Mouse (Mus musculus) midbrain, embryonic 14.5 days (tissue): ENCODE measurements around the gene Snrnp27. TPM values are rescaled to one million over a fixed set of nuclear protein-coding genes. Genes with fewer than 3 reads are reported as not detected.

ENCODE experiments used
- ATAC-seq: fragments of 200-750 bp; cut with Nextera tagmentation; 2 replicates; pipeline ENCODE4 v1.8.0; 2017; ENCODE audit warnings: moderate number of reproducible peaks, moderate library complexity; ENCODE audit not compliant: low FRiP score, low TSS enrichment
- DNase-seq: peaks from one replicate; pipeline ENCODE4 v3.0.0-alpha.2; 2015
- H3K27ac ChIP-seq: fragments of 300-500 bp; sonication (generic); replicated peaks from 2 replicates; pipeline ENCODE4 v1.5.1; 2014; ENCODE audit warnings: mild to moderate bottlenecking, low read depth, low read length, moderate library complexity
- H3K27me3 ChIP-seq: fragments of 300-500 bp; sonication (generic); 2 replicates; pipeline ENCODE4 v1.6.1; 2014; ENCODE audit warnings: low read length, control low read depth, mixed read lengths; ENCODE audit not compliant: control insufficient read depth, insufficient read depth
- H3K36me3 ChIP-seq: fragments of 300-500 bp; sonication (generic); 2 replicates; pipeline ENCODE4 v1.6.1; 2014; ENCODE audit warnings: low read length, control low read depth; ENCODE audit not compliant: control insufficient read depth, insufficient read depth
- H3K4me1 ChIP-seq: fragments of 300-500 bp; sonication (generic); 2 replicates; pipeline ENCODE4 v1.6.1; 2014; ENCODE audit warnings: mild to moderate bottlenecking, antibody characterized with exemption, low read length, control low read depth; ENCODE audit not compliant: control insufficient read depth, insufficient read depth
- H3K4me2 ChIP-seq: fragments of 300-500 bp; sonication (generic); 2 replicates; pipeline ENCODE4 v1.6.1; 2014; ENCODE audit warnings: mild to moderate bottlenecking, low read length, moderate library complexity
- H3K4me3 ChIP-seq: fragments of 300-500 bp; sonication (generic); replicated peaks from 2 replicates; pipeline ENCODE4 v1.5.1; 2014; ENCODE audit warnings: low read depth, low read length
- H3K9ac ChIP-seq: fragments of 300-500 bp; sonication (generic); replicated peaks from 2 replicates; pipeline ENCODE4 v1.6.1; 2014; ENCODE audit warnings: mild to moderate bottlenecking, low read length, moderate library complexity
- H3K9me3 ChIP-seq: fragments of 300-500 bp; sonication (generic); 2 replicates; pipeline ENCODE4 v1.6.1; 2016; ENCODE audit warnings: low read length, control low read depth, mixed read lengths; ENCODE audit not compliant: control insufficient read depth
- WGBS: fragments of 180-500 bp; shearing (Covaris S2); extraction: QIAGEN DNeasy Blood & Tissue Kit; methylation state at CpG from one replicate; pipeline ENCODE4 v1.1.7; 2014; 5-methylcytosine and 5-hydroxymethylcytosine counted together
- polyA plus RNA-seq: library from polyadenylated mRNA; unstranded; fragments of >200 nt; fragmentation: Nextera tagmentation; extraction: Ambion mirVana; gene quantifications from 2 replicates; pipeline ENCODE4 v1.2.1, GENCODE M21; 2014

The Snrnp27 gene
- polyA plus RNA-seq, 1 experiment from 2014 or later: 105 TPM

DNA sequence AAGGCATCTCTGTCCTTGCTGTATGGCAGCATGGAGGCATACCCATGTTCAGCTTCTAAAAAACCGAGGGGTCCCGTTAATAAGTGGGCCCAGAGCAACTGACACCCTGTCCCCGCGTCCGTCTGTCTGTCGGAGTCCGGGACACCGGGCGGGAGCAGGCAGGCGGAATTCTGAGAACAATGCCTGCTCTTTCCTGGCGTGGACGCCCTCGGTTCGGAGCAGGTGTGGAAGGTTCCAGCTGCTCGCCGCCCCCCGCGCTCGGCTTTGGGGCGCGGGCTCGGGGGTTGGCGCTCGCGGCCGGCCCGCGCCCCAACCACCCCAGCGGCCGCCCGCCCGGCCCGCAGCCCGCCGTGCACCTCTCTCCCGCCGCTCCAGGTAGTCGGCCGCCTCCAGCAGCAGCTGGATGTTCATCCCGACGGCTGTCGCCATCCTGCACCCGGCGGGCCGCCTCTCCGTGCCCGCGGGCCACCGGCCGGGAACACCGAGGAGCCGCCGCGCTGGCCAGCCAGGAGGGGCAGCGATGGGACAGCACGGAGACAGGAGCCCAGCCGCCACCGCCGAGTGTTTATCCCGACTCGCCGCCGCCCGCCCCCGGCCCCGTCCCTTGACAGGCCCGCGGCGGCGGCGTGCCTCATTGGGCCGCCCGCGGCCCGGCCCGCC, 15.6 kb downstream of the Snrnp27 start, which contains the start of gene Mxd1:
Gene Mxd1 (minus strand): TSS at position 582 of the 660 bp plus-strand sequence.
- peaks cover 18% of the 10 kb centered on the region; the same call in 1 of the 2 replicates for H3K4me1 ChIP-seq
- H3K27me3 ChIP-seq: no peaks in the 10 kb centered on the region
- DNase-seq (peak; percentile 47), ATAC-seq (peak; percentile 17; the same call in 1 of the 2 replicates)
- peak within 1 kb of the TSS; percentile 74 for H3K27ac ChIP-seq
- under 1% methylated on average over 72 of the region's 76 CpGs for WGBS
- peak within 1 kb of the TSS; percentile 80 for H3K9ac ChIP-seq
- H3K36me3 ChIP-seq: peaks cover 28% of the 10 kb centered on the region
- H3K4me3 ChIP-seq: peak within 1 kb of the TSS; percentile 97
- H3K9me3 ChIP-seq: no peaks in the 10 kb centered on the region
- H3K4me2 ChIP-seq: peak within 1 kb of the TSS; percentile 63

DNA sequence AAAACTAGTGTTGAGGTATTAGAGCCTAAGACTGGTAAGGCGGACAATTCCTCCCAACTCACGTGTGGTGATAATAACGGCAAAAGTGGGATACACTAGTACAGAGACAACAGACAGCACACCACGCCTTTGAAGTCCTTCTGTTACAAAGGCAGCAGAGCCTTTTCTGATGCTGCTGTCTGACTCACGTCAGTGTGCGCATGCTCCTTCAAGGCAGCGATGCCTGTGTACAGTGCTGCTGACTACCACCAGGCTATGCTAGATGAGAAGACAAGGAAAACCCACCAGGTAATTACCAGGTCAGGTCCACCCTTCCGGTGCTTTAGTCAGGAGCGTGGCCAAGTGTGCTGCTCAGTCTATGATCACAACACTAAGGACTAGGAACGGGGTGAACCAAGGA, 17.3 kb downstream of the Snrnp27 start:
- WGBS: 90% methylated on average over 10 of the region's 10 CpGs
- H3K9ac ChIP-seq: no peak overlapping the region
- H3K36me3 ChIP-seq: peaks cover 28% of the 10 kb centered on the region
- peak overlapping the region; percentile 63 for H3K4me2 ChIP-seq
- DNase-seq (no peak), ATAC-seq (no peak)
- no peak overlapping the region for H3K27ac ChIP-seq
- no peak overlapping the region for H3K4me3 ChIP-seq
- no peaks in the 10 kb centered on the region for H3K9me3 ChIP-seq
- H3K27me3 ChIP-seq: no peaks in the 10 kb centered on the region
- peaks cover 18% of the 10 kb centered on the region; the same call in 1 of the 2 replicates for H3K4me1 ChIP-seq

DNA sequence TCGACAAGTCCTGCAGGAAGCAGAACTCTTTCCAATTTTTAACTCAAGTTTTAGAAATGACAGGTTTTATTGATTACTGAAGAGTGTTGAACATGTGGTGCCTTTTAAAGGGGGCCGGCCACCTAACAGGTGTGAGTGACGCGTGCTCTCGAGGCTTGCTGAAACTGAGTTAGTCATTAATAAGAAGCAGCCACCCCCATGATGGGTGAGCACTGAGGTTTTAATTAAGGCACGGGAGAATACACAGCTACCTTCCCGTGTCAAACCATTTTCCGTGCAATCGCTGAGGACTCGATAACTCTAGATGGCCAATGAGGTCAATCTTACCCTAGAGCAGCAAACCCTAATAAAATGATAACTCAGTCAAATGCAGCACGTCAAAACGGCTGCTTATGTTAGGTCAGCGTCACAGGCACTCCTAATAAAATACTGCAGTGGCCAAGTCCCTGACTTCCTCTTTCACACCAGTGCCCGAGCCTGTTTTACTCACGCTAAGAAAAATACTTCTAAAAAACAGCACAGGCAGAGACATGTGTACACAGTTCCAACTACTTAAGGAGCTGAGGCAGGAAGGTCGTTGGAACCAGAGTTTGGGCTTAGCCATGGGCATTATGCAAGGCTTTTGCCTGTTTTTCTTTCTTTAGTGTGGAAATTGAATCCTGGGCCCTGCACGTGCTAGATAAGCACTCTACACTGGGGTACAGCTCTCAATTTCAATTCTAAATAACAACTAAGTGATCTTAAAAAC, 18.6 kb downstream of the Snrnp27 start:
- Histone ChIP-seq H3K9me3 (no peaks in the 10 kb centered on the region), H3K36me3 (peaks cover 35% of the 10 kb centered on the region), H3K27ac (no peak overlapping the region), H3K4me1 (peaks cover 18% of the 10 kb centered on the region; the same call in 1 of the 2 replicates), H3K4me2 (no peak overlapping the region), H3K27me3 (no peaks in the 10 kb centered on the region), H3K4me3 (no peak overlapping the region), H3K9ac (no peak overlapping the region)
- WGBS: 88% methylated on average over 17 of the region's 17 CpGs
- DNase-seq (no peak), ATAC-seq (no peak)

DNA sequence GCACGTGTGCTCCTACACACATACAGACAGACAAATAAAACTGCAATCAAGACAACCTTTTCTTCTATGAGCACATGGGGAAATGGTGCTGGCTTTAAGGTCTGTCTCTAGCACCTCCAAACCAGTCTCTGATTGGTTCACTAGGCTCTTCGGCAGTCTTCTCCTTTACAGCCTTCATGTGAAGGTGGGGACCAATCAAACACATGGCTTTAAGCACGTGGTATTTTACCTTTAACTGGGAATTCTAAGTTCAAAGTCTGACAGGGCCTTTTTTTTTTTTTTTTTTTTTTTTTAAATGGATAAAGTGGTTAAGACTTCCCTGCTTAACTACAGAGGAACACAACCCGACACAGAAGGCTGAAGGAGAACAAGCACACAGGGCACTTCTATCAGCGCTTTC, 19.2 kb downstream of the Snrnp27 start:
- Histone ChIP-seq H3K9me3 (no peaks in the 10 kb centered on the region), H3K27ac (no peak overlapping the region), H3K9ac (0 out of 2 replicates have a peak overlapping the region, but pooled peaks have one; percentile 27), H3K36me3 (peaks cover 41% of the 10 kb centered on the region), H3K4me2 (no peak overlapping the region), H3K4me3 (no peak overlapping the region), H3K4me1 (peaks cover 18% of the 10 kb centered on the region; the same call in 1 of the 2 replicates), H3K27me3 (no peaks in the 10 kb centered on the region)
- ATAC-seq (no peak), DNase-seq (no peak)
- WGBS: 91% methylated on average over 5 of the region's 5 CpGs

DNA sequence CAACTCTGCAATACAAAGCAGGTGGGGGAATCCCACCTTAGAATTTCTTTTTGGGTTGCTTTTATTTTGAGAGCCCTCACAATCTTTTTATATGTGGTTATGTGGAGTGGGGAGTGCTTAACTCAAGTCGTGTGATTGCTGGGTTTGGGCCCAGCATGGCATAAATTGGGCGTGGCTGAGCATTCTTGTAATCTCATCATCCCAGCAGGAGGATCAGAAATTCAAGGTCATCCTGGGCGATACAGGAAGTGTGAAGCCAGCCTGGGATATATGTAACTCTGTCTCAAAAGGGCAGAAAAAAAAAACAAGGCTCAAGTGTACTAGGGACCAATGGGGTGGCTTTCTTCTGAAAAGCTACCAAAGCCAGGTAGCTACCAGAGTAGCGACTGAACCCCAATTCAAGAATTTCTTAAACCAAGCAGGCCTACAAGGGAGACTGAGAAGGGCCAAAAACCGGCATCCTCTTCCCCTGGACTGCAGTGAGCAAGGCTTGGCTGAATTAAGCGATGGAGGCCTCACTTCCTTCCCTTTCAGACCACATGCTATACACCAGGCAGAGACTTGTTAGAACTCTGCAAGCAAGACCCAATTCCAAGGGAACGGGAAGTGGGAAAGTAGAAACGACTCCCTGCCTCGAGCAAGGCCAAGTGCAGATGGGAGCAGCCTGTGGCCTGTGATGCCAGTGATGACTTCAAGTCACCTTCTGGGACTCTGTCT, 24.0 kb downstream of the Snrnp27 start:
- Histone ChIP-seq H3K36me3 (peaks cover 76% of the 10 kb centered on the region), H3K4me3 (no peak overlapping the region), H3K4me2 (no peak overlapping the region), H3K9ac (no peak overlapping the region), H3K9me3 (no peaks in the 10 kb centered on the region), H3K27me3 (no peaks in the 10 kb centered on the region), H3K27ac (no peak overlapping the region), H3K4me1 (no peaks in the 10 kb centered on the region)
- no peak for DNase-seq
- ATAC-seq: no peak
- 80% methylated on average over 9 of the region's 9 CpGs for WGBS

DNA sequence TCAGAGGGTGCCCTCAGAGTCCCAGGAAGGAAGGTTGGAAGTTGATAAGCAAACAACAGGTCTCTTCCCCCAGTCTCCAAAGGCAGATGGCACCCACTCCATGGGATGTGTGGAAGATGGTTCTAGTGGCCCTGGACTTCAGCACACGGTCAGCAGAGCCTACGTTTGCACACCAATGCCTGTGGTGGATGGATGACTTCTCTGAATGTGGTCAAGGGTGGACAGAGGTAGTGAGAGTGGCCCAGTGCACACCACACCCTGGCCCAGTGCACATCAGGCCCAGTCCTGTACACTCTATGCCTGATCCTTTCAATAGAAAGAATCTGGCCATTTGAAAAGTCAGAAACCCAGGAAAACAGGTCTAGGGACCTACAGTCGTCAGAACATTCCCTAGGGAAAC, 25.8 kb downstream of the Snrnp27 start:
- no peak for ATAC-seq
- no peak for DNase-seq
- Histone ChIP-seq H3K4me1 (no peaks in the 10 kb centered on the region), H3K9me3 (no peaks in the 10 kb centered on the region), H3K4me2 (no peak overlapping the region), H3K27ac (no peak overlapping the region), H3K27me3 (no peaks in the 10 kb centered on the region), H3K9ac (no peak overlapping the region), H3K36me3 (peaks cover 76% of the 10 kb centered on the region), H3K4me3 (no peak overlapping the region)
- WGBS: 94% methylated on average over 3 of the region's 3 CpGs

DNA sequence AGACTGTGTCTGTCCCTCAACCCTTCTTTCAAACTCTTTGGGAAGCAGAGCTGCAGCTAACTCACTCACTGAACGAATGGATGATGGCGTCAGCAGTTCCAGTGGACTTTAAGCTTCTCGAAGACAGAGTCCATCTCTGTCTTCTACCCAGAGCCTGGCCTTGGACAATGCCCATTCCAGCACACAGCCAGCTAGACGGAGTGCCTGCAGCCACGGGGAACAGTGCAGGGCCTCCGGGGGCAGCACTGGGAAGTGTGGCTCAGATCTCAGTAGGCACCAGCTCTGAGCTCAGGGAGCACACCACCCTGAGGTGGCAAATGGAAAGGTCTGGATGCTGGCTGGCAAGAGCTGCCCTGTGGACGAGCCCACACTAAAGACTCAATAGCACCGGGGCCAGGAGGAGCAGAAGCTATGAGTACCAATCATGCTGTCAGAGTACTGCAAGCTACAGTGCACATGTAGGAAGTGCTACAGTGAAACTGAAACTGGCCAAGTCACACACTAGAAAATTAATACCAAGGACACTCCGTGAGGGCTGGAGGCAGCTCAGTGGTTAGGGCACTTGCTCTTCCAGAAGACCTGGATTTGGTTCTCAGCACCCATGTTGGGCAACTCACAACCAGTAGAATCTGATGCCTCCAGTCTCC, 29.9 kb downstream of the Snrnp27 start:
- no peaks in the 10 kb centered on the region for H3K4me1 ChIP-seq
- no peaks in the 10 kb centered on the region for H3K9me3 ChIP-seq
- no peak overlapping the region for H3K4me2 ChIP-seq
- H3K27me3 ChIP-seq: no peaks in the 10 kb centered on the region
- ATAC-seq (no peak), DNase-seq (no peak)
- no peak overlapping the region for H3K9ac ChIP-seq
- H3K4me3 ChIP-seq: no peak overlapping the region
- H3K36me3 ChIP-seq: peaks cover 71% of the 10 kb centered on the region
- no peak overlapping the region for H3K27ac ChIP-seq
- 81% methylated on average over 9 of the region's 9 CpGs for WGBS

DNA sequence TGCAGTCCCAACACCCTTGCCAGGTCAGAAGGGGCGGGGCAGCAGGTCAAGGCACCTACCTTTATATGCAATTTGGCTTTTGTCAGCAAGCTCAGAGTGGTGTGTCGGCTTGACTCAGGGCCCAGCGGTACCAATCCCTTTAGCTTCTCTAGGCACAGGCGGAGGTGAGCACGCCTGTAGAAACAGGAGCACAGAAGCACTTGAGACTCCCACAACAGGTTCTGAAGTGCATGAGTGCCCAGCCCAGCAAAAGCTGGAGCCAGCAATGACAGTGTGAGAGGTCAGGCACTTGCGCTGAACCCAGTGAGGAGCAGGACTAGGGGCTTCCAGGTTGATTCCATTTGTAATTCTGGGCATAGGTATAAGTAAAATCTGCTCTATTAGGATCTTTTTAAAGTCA, 31.3 kb downstream of the Snrnp27 start:
- ATAC-seq: no peak
- Histone ChIP-seq H3K9me3 (no peaks in the 10 kb centered on the region), H3K4me3 (no peak overlapping the region), H3K36me3 (peaks cover 74% of the 10 kb centered on the region), H3K27ac (no peak overlapping the region), H3K9ac (no peak overlapping the region), H3K4me1 (no peaks in the 10 kb centered on the region), H3K4me2 (no peak overlapping the region), H3K27me3 (no peaks in the 10 kb centered on the region)
- no peak for DNase-seq
- WGBS: 89% methylated on average over 6 of the region's 6 CpGs
